Mouse (Mus musculus) subcutaneous adipose tissue, adult 2 months (tissue): ENCODE results near the gene Syngr1. TPM values are rescaled to one million over a fixed set of nuclear protein-coding genes. Genes with fewer than 3 reads are reported as not detected.

Source experiments
- polyA plus RNA-seq: library from polyadenylated mRNA; depleted of rRNA; stranded (reverse); fragments of >200 nt; gene quantifications from 2 replicates; pipeline ENCODE4 v1.2.3, GENCODE M21; 2012; ENCODE audit warnings: low replicate concordance; rRNA removed

The Syngr1 gene
- polyA plus RNA-seq, result 31.1 and 39.3 TPM in 2 replicates

GRCm38 (mm10) chr15:80091121-80091955 lies at the start of gene Syngr1, which contains the start of gene Rpl3:
Gene Syngr1, plus strand, starts transcription at chr15:80091334.
Gene Rpl3, minus strand, starts transcription at chr15:80091868.

GRCm38 (mm10) chr15:80132993-80133586 lies 42.0 kb downstream of the Syngr1 start, which contains the start of gene Tab1:
Gene Tab1, plus strand, starts transcription at chr15:80133127.

Other genes with a start within 250 kb of the Syngr1 start
- gene Apobec3, start 199.7 kb upstream of the Syngr1 start, polyA plus RNA-seq, result 41.3 and 41.4 TPM in 2 replicates
- 26.7 and 34.0 TPM in 2 replicates for gene Cbx7, start 120.2 kb upstream of the Syngr1 start, polyA plus RNA-seq
- 35.6 and 65.6 TPM in 2 replicates for gene Pdgfb, start 76.4 kb upstream of the Syngr1 start, polyA plus RNA-seq
- gene Rpl3, start 534 bp downstream of the Syngr1 start, polyA plus RNA-seq, result 384 and 934 TPM in 2 replicates
- gene Tab1, start 41.8 kb downstream of the Syngr1 start, polyA plus RNA-seq, result 15.8 and 28.1 TPM in 2 replicates
- 1.7 and 12.3 TPM in 2 replicates for gene Mgat3, start 82.4 kb downstream of the Syngr1 start, polyA plus RNA-seq
- gene Mief1, start 142.7 kb downstream of the Syngr1 start, polyA plus RNA-seq, result 16.0 and 21.1 TPM in 2 replicates
- not detected in 2 replicates for gene AC140267.1, start 144.5 kb downstream of the Syngr1 start, polyA plus RNA-seq
- gene Atf4, start 163.8 kb downstream of the Syngr1 start, polyA plus RNA-seq, result 157 and 168 TPM in 2 replicates
- 29.2 and 34.9 TPM in 2 replicates for gene Rps19bp1, start 173.0 kb downstream of the Syngr1 start, polyA plus RNA-seq
- 0.05 and 0.06 TPM in 2 replicates for gene Cacna1i, start 195.9 kb downstream of the Syngr1 start, polyA plus RNA-seq